Mouse (Mus musculus): ENCODE measurements around the gene Zfp933. TPM values are rescaled to one million over a fixed set of nuclear protein-coding genes. Genes with fewer than 3 reads are reported as not detected.

Gene Zfp933
- 5.0 and 5.4 TPM in 2 replicates for polyA plus RNA-seq (2015; fragmentation: Nextera tagmentation; extraction: Ambion mirVana)

GRCm38 (mm10) chr4:147847614-147848583 is at the start of gene Zfp933:
Zfp933 (minus strand) TSS chr4:147848366.
- Histone ChIP-seq H3K4me1 (peaks cover 10% of the 10 kb centered on the region), H3K36me3 (peaks cover 35% of the 10 kb centered on the region), H3K9me3 (0 out of 2 replicates have a peak, but pooled peaks cover 3% of the 10 kb centered on the region), H3K9ac (peak within 1 kb of the TSS; percentile 61), H3K27ac (no peak within 1 kb of the TSS), H3K4me2 (peak within 1 kb of the TSS; percentile 58), H3K4me3 (peak within 1 kb of the TSS; percentile 79), H3K27me3 (no peaks in the 10 kb centered on the region)
- peak; percentile 79 for ATAC-seq (ENCODE audit: insufficient number of reproducible peaks, low FRiP score, low TSS enrichment, low read depth)
- WGBS, result 3% methylated on average over 23 of the region's 23 CpGs

- Histone ChIP-seq H3K9ac (no peak overlapping the region), H3K27ac (no peak overlapping the region), H3K4me3 (no peak overlapping the region), H3K27me3 (no peaks in the 10 kb centered on the region), H3K9me3 (no peaks in the 10 kb centered on the region), H3K4me1 (no peaks in the 10 kb centered on the region), H3K4me2 (no peak overlapping the region), H3K36me3 (peaks cover 85% of the 10 kb centered on the region)
- ATAC-seq (ENCODE audit: insufficient number of reproducible peaks, low FRiP score, low TSS enrichment, low read depth), result no peak
- 87% methylated on average over 3 of the region's 3 CpGs for WGBS
Measured at GRCm38 (mm10) chr4:147897348-147897747, 49.2 kb upstream of the Zfp933 start.

GRCm38 (mm10) chr4:147896411-147896810 is 48.2 kb upstream of the Zfp933 start:
- 42% methylated on average over 1 of the region's 1 CpGs for WGBS
- Histone ChIP-seq H3K36me3 (peaks cover 86% of the 10 kb centered on the region), H3K9me3 (no peaks in the 10 kb centered on the region), H3K27ac (no peak overlapping the region), H3K27me3 (no peaks in the 10 kb centered on the region), H3K9ac (no peak overlapping the region), H3K4me2 (no peak overlapping the region), H3K4me3 (no peak overlapping the region), H3K4me1 (no peaks in the 10 kb centered on the region)
- no peak for ATAC-seq (ENCODE audit: insufficient number of reproducible peaks, low FRiP score, low TSS enrichment, low read depth)

GRCm38 (mm10) chr4:147895815-147896330 is 47.7 kb upstream of the Zfp933 start:
- H3K9me3 ChIP-seq, result no peaks in the 10 kb centered on the region
- ATAC-seq (ENCODE audit: insufficient number of reproducible peaks, low FRiP score, low TSS enrichment, low read depth), result no peak
- WGBS, result 91% methylated on average over 4 of the region's 4 CpGs

GRCm38 (mm10) chr4:147890341-147890740 is 42.2 kb upstream of the Zfp933 start:
- Histone ChIP-seq H3K27me3 (no peaks in the 10 kb centered on the region), H3K36me3 (peaks cover 83% of the 10 kb centered on the region), H3K4me2 (no peak overlapping the region), H3K4me1 (no peaks in the 10 kb centered on the region), H3K27ac (no peak overlapping the region), H3K9ac (no peak overlapping the region), H3K4me3 (no peak overlapping the region), H3K9me3 (no peaks in the 10 kb centered on the region)
- 84% methylated on average over 6 of the region's 6 CpGs for WGBS
- ATAC-seq (ENCODE audit: insufficient number of reproducible peaks, low FRiP score, low TSS enrichment, low read depth), result no peak

More at GRCm38 (mm10) chr4:147895815-147896330, 47.7 kb upstream of the Zfp933 start:
- H3K27ac ChIP-seq, result no peak overlapping the region
- peaks cover 89% of the 10 kb centered on the region for H3K36me3 ChIP-seq
- H3K4me1 ChIP-seq, result no peaks in the 10 kb centered on the region
- H3K4me3 ChIP-seq, result no peak overlapping the region
- no peak overlapping the region for H3K4me2 ChIP-seq
- no peaks in the 10 kb centered on the region for H3K27me3 ChIP-seq
- no peak overlapping the region for H3K9ac ChIP-seq

GRCm38 (mm10) chr4:147888237-147888636 is 40.1 kb upstream of the Zfp933 start:
- WGBS, result 86% methylated on average over 4 of the region's 4 CpGs
- peaks cover 82% of the 10 kb centered on the region for H3K36me3 ChIP-seq

GRCm38 (mm10) chr4:147887277-147887676 is 39.1 kb upstream of the Zfp933 start:
- H3K27me3 ChIP-seq, result no peaks in the 10 kb centered on the region
- H3K4me3 ChIP-seq, result no peak overlapping the region
- H3K9me3 ChIP-seq, result no peaks in the 10 kb centered on the region
- H3K4me2 ChIP-seq, result no peak overlapping the region
- no peak overlapping the region for H3K9ac ChIP-seq
- H3K36me3 ChIP-seq, result peaks cover 85% of the 10 kb centered on the region
- H3K27ac ChIP-seq, result no peak overlapping the region
- H3K4me1 ChIP-seq, result no peaks in the 10 kb centered on the region
- ATAC-seq (ENCODE audit: insufficient number of reproducible peaks, low FRiP score, low TSS enrichment, low read depth), result no peak
- 93% methylated on average over 7 of the region's 7 CpGs for WGBS

More at GRCm38 (mm10) chr4:147888237-147888636, 40.1 kb upstream of the Zfp933 start:
- H3K4me3 ChIP-seq, result no peak overlapping the region
- H3K9me3 ChIP-seq, result no peaks in the 10 kb centered on the region
- no peak for ATAC-seq (ENCODE audit: insufficient number of reproducible peaks, low FRiP score, low TSS enrichment, low read depth)
- no peaks in the 10 kb centered on the region for H3K4me1 ChIP-seq
- no peak overlapping the region for H3K27ac ChIP-seq
- H3K4me2 ChIP-seq, result no peak overlapping the region
- no peaks in the 10 kb centered on the region for H3K27me3 ChIP-seq
- no peak overlapping the region for H3K9ac ChIP-seq

- Histone ChIP-seq H3K36me3 (peaks cover 89% of the 10 kb centered on the region), H3K4me3 (no peak overlapping the region), H3K9me3 (no peaks in the 10 kb centered on the region), H3K27ac (no peak overlapping the region), H3K4me2 (no peak overlapping the region), H3K9ac (no peak overlapping the region), H3K27me3 (no peaks in the 10 kb centered on the region), H3K4me1 (no peaks in the 10 kb centered on the region)
- WGBS, result 93% methylated on average over 12 of the region's 12 CpGs
- ATAC-seq (ENCODE audit: insufficient number of reproducible peaks, low FRiP score, low TSS enrichment, low read depth), result no peak
Measured at GRCm38 (mm10) chr4:147886158-147886557, 38.0 kb upstream of the Zfp933 start.

- ATAC-seq (ENCODE audit: insufficient number of reproducible peaks, low FRiP score, low TSS enrichment, low read depth), result no peak
- Histone ChIP-seq H3K36me3 (peaks cover 87% of the 10 kb centered on the region), H3K4me2 (no peak overlapping the region), H3K9ac (no peak overlapping the region), H3K27me3 (no peaks in the 10 kb centered on the region), H3K9me3 (no peaks in the 10 kb centered on the region), H3K4me1 (no peaks in the 10 kb centered on the region), H3K4me3 (no peak overlapping the region), H3K27ac (no peak overlapping the region)
- 92% methylated on average over 3 of the region's 3 CpGs for WGBS
Measured at GRCm38 (mm10) chr4:147884138-147884537, 36.0 kb upstream of the Zfp933 start.

- Histone ChIP-seq H3K4me3 (no peak overlapping the region), H3K27me3 (no peaks in the 10 kb centered on the region), H3K36me3 (peaks cover 86% of the 10 kb centered on the region), H3K9me3 (no peaks in the 10 kb centered on the region), H3K27ac (no peak overlapping the region), H3K4me1 (no peaks in the 10 kb centered on the region), H3K4me2 (no peak overlapping the region), H3K9ac (no peak overlapping the region)
- no peak for ATAC-seq (ENCODE audit: insufficient number of reproducible peaks, low FRiP score, low TSS enrichment, low read depth)
- 73% methylated on average over 6 of the region's 6 CpGs for WGBS
Measured at GRCm38 (mm10) chr4:147883041-147883440, 34.9 kb upstream of the Zfp933 start.

- no peaks in the 10 kb centered on the region for H3K4me1 ChIP-seq
- ATAC-seq (ENCODE audit: insufficient number of reproducible peaks, low FRiP score, low TSS enrichment, low read depth), result no peak
- no peak overlapping the region for H3K9ac ChIP-seq
- H3K9me3 ChIP-seq, result no peaks in the 10 kb centered on the region
- no peak overlapping the region for H3K4me3 ChIP-seq
- no peak overlapping the region for H3K4me2 ChIP-seq
- peaks cover 82% of the 10 kb centered on the region for H3K36me3 ChIP-seq
- H3K27me3 ChIP-seq, result no peaks in the 10 kb centered on the region
- 93% methylated on average over 7 of the region's 7 CpGs for WGBS
- no peak overlapping the region for H3K27ac ChIP-seq
Measured at GRCm38 (mm10) chr4:147881792-147882191, 33.6 kb upstream of the Zfp933 start.

- H3K9me3 ChIP-seq, result no peaks in the 10 kb centered on the region
- H3K36me3 ChIP-seq, result peaks cover 84% of the 10 kb centered on the region
- ATAC-seq (ENCODE audit: insufficient number of reproducible peaks, low FRiP score, low TSS enrichment, low read depth), result no peak
- no peak overlapping the region for H3K4me2 ChIP-seq
- H3K9ac ChIP-seq, result no peak overlapping the region
- no peak overlapping the region for H3K4me3 ChIP-seq
- H3K4me1 ChIP-seq, result no peaks in the 10 kb centered on the region
- no peaks in the 10 kb centered on the region for H3K27me3 ChIP-seq
- H3K27ac ChIP-seq, result no peak overlapping the region
- WGBS, result 57% methylated on average over 5 of the region's 5 CpGs
Measured at GRCm38 (mm10) chr4:147879865-147880264, 31.7 kb upstream of the Zfp933 start.
